Mouse (Mus musculus) stomach, embryonic 14.5 days (tissue): ENCODE measurements at regions not wholly inside any gene's neighbourhood (a gene's known extent, or its start where the extent isn't known, plus 50 kb on each side); places are given as distances from the start of the nearest gene placed in this dataset.

Experiments
- ATAC-seq: fragments of 200-750 bp; cut with Nextera tagmentation; 2 replicates; pipeline ENCODE4 v1.8.0; 2017; ENCODE audit warnings: low read depth, moderate TSS enrichment; ENCODE audit not compliant: insufficient number of reproducible peaks, insufficient read depth, low FRiP score
- H3K27ac ChIP-seq: fragments of 300-500 bp; sonication (generic); 2 replicates; pipeline ENCODE4 v1.5.1; 2014; ENCODE audit warnings: mild to moderate bottlenecking, low read length, moderate library complexity, mixed read lengths
- H3K27me3 ChIP-seq: fragments of 300-500 bp; sonication (generic); 2 replicates; pipeline ENCODE4 v1.6.1; 2014; ENCODE audit warnings: low read length, control low read depth, mixed read lengths; ENCODE audit not compliant: control insufficient read depth, insufficient read depth
- H3K36me3 ChIP-seq: fragments of 300-500 bp; sonication (generic); 2 replicates; pipeline ENCODE4 v1.6.1; 2014; ENCODE audit warnings: mild to moderate bottlenecking, control low read depth, low read length, moderate library complexity, mixed read lengths; ENCODE audit not compliant: control insufficient read depth, insufficient read depth
- H3K4me1 ChIP-seq: fragments of 300-500 bp; sonication (generic); 2 replicates; pipeline ENCODE4 v1.6.1; 2014; ENCODE audit warnings: low read length, control low read depth, mixed read lengths; ENCODE audit not compliant: control insufficient read depth, insufficient read depth
- H3K4me2 ChIP-seq: fragments of 300-500 bp; sonication (generic); replicated peaks from 2 replicates; pipeline ENCODE4 v1.6.1; 2014; ENCODE audit warnings: low read depth, low read length, control low read depth
- H3K4me3 ChIP-seq: fragments of 300-500 bp; sonication (generic); 2 replicates; pipeline ENCODE4 v1.5.1; 2014; ENCODE audit warnings: low read depth, low read length, control low read depth
- H3K9ac ChIP-seq: fragments of 300-500 bp; sonication (generic); replicated peaks from 2 replicates; pipeline ENCODE4 v1.6.1; 2014; ENCODE audit warnings: low read depth, mild to moderate bottlenecking, control low read depth, low read length, moderate library complexity, mixed read lengths
- H3K9me3 ChIP-seq: fragments of 300-500 bp; sonication (generic); 2 replicates; pipeline ENCODE4 v1.6.1; 2016; ENCODE audit warnings: low read depth, low read length, control low read depth; ENCODE audit not compliant: control insufficient read depth
- WGBS: fragments of 180-500 bp; shearing (Covaris S2); extraction: QIAGEN DNeasy Blood & Tissue Kit; methylation state at CpG from one replicate; pipeline ENCODE4 v1.1.7; 2014; 5-methylcytosine and 5-hydroxymethylcytosine counted together

DNA sequence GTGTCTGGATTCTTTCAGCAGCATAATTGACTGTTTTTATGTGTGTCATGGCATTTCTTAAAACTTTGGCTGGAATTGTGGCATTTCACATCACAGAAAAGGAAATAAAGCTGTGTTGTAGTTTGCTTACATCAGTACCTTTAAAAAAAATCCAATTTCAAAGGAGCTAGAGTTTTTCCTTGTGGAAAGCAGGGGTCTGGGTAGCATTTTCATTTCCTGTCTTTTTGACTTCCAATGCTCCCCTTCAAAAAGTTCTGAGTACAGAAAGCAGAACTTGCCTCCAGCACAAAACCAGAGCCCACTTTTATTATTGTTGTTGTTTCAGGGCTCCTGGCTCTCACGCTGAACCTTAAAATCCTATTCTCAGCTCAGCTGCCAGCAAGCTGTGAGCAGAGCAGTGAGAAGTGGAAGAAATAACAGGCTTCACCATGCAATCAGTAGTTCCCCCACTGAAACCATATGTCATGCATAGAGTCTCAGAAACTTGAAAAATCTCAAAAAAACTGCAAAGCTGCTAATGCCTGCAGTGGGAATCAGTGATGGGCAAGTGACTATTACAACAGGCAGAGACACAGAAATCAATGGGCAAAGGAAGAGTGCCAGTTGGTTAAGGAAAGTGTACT is 668.3 kb downstream of the Epha7 start:
- H3K4me2 ChIP-seq: no peak overlapping the region
- H3K4me3 ChIP-seq: no peak overlapping the region
- WGBS: 31% methylated on average over 1 of the region's 1 CpGs
- no peak for ATAC-seq
- H3K9ac ChIP-seq: no peak overlapping the region
- H3K9me3 ChIP-seq: no peaks in the 10 kb centered on the region
- H3K27ac ChIP-seq: no peak overlapping the region
- H3K36me3 ChIP-seq: no peaks in the 10 kb centered on the region
- no peaks in the 10 kb centered on the region for H3K27me3 ChIP-seq
- no peaks in the 10 kb centered on the region for H3K4me1 ChIP-seq

GRCm38 (mm10) chr4:29482407-29482806 is 669.5 kb downstream of the Epha7 start:
- ATAC-seq: no peak

DNA sequence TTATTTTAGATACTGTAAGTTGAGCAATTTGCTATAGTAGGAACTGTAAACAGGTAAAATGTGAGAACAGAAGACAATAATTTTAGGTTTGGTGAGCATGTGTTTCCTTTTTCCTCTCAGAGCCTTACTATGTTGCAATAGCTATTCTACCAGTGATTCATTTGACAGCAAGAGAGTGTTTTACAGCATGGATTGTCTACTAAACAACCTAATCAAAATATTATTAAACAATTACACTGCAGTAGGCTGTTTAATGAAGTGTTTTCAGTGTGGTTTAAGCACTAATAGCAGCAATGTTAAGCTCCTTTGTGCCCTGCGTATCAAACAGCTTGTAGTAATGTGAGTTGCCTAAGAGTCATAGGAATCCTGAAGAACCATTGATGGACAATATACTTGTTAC is 687.9 kb downstream of the Epha7 start:
- Histone ChIP-seq H3K4me3 (no peak overlapping the region), H3K36me3 (no peaks in the 10 kb centered on the region), H3K4me1 (no peaks in the 10 kb centered on the region), H3K27me3 (no peaks in the 10 kb centered on the region), H3K4me2 (no peak overlapping the region), H3K27ac (no peak overlapping the region), H3K9me3 (no peaks in the 10 kb centered on the region), H3K9ac (no peak overlapping the region)
- ATAC-seq: no peak
- WGBS: 80% methylated on average over 1 of the region's 1 CpGs

More at GRCm38 (mm10) chr4:29482407-29482806, 669.5 kb downstream of the Epha7 start:
- Histone ChIP-seq H3K4me3 (no peak overlapping the region), H3K36me3 (no peaks in the 10 kb centered on the region), H3K4me2 (no peak overlapping the region), H3K9ac (no peak overlapping the region), H3K9me3 (no peaks in the 10 kb centered on the region), H3K27ac (no peak overlapping the region), H3K27me3 (no peaks in the 10 kb centered on the region), H3K4me1 (no peaks in the 10 kb centered on the region)
- 89% methylated on average over 2 of the region's 2 CpGs for WGBS

DNA sequence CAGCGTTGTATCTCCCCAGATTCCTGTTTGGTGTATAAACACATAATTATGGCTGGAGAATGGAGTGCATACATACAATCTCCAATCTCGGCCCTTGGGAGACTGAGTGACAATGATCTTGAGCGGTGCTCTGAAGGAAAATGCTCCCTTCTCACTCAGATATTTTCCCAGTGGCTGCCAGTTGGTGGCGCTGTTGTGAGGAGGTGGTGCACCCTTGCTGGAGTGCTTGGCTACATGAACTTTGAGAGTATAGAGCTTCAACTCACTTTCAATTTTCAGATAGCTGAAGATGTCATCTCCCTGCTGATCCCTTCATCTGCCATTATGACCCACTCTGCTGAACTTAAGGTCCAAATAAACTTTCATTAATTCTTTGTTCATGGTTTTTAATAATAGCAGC is 712.1 kb downstream of the Epha7 start:
- Histone ChIP-seq H3K9ac (no peak overlapping the region), H3K27me3 (no peaks in the 10 kb centered on the region), H3K36me3 (no peaks in the 10 kb centered on the region), H3K4me2 (no peak overlapping the region), H3K27ac (no peak overlapping the region), H3K4me1 (no peaks in the 10 kb centered on the region), H3K9me3 (no peaks in the 10 kb centered on the region), H3K4me3 (no peak overlapping the region)
- WGBS: 59% methylated on average over 4 of the region's 4 CpGs
- no peak for ATAC-seq

- Histone ChIP-seq H3K4me1 (no peaks in the 10 kb centered on the region), H3K27me3 (no peaks in the 10 kb centered on the region), H3K4me2 (no peak overlapping the region), H3K9me3 (no peaks in the 10 kb centered on the region), H3K36me3 (no peaks in the 10 kb centered on the region), H3K27ac (peak overlapping the region; percentile 10; the same call in 1 of the 2 replicates), H3K4me3 (no peak overlapping the region), H3K9ac (no peak overlapping the region)
- 71% methylated on average over 5 of the region's 5 CpGs for WGBS
- ATAC-seq: no peak
Observed at GRCm38 (mm10) chr4:29525769-29526658, 713.1 kb downstream of the Epha7 start.
